Mouse (Mus musculus): ENCODE measurements around the gene Slc12a8.

DNA sequence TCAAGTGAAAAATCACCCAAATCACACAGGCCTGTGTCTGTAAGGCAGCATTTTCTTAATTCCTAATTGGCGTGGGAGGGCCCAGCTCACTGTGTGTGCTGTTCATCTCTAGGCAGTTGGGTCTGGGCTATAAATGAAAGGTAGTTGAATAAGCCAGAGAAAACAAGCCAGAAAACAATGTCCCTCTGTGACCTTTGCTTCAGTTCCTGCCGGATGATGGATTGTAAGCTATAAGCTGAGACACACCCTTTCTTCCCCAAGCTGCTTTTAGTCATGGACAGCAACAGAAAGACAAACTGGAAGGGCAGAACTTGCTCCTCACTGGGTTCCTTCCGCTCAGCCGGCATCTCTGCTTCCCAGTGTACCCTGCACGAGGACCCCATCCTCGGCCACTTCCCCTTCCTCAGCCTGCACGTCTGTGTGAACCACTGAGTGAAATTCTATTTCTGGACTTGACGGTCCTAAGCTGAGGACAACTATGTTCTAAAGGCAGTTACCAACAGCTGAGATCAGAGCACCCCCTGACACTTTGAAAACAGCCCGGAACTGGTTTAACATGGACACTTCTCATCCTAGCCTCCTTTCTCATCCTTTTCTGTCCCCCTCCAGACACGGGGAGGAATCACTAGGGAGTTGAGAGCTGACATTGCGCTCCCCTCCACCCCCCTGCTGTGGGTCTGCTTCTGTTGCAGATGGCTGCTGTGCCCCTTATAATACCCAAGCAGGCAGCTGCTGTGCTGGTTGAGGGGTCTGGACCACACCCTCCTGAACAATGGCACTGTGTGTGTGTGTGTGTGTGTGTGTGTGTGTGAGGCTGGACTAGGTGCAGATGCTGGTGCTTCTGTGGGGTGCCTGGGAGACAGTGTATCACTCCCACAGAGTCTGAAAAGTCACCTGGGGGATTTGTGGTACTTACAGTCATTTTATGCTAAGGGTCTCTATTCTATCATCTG is 12.7 kb downstream of the Slc12a8 start:
- TF ChIP-seq POLR2A (IDR thresholded peaks at IDR 0.05; ENCODE audit: borderline replicate concordance, low read depth, low read length) = no peak
- no peak for TF ChIP-seq CTCF (IDR thresholded peaks at IDR 0.05; ENCODE audit: low read depth, low read length)
